Mouse (Mus musculus) thymus, postnatal 10 days (tissue): Measurements from ENCODE around the gene Ccdc167.

Experiments
- DNase-seq, 2 experiments: peaks; one replicate each; pipeline ENCODE4 v3.0.0; 2021; ENCODE audit warnings: low spot score in 2 of 2

Gene Ccdc167

DNA sequence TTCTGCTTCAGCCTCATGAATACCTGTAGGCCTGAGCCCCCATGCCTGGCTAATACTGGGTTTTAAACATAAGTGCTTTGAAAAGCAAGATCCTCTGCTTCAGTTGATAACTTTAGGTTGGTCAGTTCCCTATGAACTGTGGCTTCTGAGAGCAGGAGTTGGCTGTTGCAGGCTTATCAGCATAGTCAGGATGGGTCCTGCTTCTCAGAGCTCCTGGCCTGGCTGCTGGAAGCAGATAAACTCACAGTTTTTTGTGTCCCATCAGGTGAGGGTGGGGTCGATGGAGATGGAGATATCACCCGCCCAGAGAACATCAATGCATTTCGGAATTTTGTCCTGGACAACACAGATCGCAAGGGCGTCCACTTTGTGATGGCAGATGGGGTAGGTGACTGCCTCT, 30.1 kb downstream of the Ccdc167 start:
- no peak for DNase-seq

DNA sequence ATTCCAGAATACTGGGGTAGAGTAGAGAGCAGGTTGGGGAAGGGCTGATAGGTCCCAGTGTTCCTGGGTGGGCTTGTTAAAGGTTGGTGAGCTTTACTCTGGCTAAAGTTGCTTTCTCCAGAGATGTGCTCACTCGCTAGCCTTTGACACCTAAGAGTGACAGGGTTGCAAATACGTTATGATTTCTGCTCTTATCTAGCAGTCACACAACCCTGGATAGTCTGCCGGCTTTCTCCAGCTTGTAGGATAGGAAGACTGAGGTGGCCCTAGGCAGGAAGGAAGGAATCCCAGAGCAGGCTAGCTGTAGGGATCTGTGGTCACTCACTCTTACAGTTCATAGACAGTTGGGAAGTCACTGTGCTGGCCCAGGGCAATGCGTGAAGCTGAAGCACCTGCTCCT, 32.6 kb downstream of the Ccdc167 start:
- DNase-seq: no peak

DNA sequence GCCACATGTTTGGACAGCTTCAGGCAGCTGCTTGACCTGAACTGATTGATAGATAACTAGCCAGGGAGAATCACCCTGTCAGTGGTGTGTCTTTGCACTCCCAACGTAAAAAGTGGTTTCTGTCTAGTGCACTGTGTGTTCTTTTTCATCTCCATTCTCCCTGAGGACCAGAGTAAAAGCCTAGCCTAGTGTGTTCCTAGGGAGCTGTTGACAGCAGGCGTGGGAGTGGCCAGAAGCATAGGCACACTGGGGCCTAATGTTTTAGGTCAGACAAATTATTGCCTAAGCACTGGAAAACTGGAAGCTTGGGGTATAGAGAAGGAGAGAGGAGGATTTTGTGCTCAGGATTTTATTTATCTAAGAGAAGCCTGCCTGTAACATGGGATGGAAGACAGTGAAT, 33.7 kb downstream of the Ccdc167 start:
- no peak for DNase-seq

DNA sequence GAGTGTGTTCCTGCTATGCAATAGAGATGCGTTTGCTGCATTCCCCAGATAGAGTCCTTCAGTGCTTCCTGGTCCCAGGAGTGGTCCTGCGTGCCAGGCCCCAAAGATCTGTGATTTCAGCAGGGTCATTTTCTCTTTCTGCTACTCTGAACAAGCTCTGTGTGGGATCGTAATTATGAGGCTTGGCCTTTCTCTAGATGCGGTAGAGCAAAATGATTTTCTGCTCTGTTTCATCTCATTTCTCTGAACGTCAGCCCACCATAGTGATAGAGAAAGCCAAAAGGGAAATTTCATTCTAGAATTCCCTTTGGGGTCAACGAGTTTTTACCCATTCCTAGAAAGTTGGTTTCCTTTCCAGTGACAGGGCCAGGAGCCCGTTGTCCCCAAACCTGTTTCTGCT, 34.6 kb downstream of the Ccdc167 start:
- no peak for DNase-seq

DNA sequence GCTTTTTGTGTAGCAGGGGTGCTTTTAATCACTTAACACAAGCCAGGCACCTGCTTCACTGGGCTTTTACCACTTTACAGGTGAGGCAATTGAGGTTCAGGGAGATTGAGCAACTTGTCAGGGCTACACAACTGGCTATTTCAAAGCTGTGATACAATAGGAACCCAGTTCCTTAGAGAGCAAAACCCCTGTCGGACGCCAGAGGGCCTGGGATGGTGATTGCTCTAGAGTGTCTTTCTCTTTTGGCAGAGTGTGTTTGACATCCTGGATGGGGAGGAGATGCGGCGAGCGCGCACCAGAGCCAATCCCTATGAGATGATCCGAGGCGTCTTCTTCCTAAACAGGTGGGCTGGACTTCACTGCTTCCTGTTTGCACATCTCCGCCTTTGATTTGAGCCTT, 35.2 kb downstream of the Ccdc167 start:
- DNase-seq: no peak

DNA sequence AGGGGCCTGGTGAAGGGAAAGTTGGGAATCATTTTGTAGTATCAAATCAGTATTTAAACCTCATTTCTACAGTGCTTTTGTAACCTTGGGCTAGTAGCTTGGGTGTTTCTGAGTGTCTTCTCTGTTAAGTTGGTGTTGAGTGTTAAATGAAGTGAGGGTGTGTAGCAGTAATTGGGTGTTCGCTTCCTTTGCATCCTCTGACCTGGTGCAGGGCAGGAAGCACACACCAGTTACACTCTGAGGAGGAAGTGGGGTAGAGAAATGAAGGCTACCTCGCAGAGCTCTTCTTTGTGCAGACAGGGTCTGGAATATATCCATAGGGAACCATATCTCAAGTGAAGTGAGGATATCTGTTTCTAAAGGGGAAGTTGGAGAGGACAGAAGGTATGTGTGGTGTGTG, 35.9 kb downstream of the Ccdc167 start:
- no peak for DNase-seq

DNA sequence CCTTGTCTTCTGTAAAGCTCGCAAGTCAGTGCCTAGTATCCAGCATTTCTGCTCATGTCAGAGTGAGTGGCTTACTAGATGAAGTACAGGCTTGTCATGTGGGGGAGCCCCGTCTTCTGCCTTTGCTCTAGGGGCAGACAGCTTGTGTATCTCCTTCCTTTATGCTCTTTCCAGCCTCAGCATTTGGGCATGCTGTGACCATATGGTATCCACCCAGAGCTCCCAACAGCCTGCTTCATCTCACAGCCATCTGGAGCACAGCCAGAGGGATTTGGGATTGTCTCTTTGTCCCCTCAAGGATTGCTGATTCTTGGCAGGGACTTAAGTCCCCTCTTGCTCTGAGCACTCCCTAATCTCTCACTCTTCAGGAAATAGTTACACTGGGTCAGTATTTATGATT, 36.7 kb downstream of the Ccdc167 start:
- DNase-seq: no peak

DNA sequence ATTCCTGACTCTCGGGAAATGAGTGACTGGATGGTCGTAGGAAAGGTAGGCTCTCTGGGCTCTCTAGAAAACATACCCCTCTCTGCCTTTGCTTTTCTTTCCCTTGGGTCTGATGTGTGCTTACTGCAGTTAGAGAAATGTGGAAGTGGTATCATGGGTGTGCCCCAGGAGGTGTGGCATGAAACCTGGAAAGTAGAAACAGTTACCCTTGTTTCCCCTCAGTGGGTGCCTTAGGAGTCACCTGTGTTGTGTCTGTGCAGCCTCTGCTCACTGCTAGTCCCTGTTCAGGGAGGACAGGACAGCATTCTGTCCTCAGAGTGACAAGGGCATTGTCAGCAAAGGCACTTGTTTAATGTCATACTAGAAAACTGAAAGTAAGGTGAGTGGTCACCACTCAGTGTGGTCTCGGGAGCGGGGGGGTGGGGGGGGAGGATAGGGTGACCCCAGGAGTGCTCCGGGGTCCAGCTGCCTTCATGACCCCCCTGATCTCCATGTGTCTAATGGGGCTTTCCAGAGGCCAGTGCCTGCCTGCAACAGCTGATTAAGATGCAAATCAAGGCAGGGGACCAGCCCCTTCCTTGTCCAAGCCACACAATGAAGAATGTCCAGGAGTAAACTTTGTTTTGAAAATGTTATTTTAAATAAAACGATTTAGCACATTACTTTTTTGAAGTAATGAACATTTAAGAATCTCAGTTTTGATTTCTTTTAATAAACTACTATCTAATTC, 37.6 kb downstream of the Ccdc167 start:
- DNase-seq: no peak

DNA sequence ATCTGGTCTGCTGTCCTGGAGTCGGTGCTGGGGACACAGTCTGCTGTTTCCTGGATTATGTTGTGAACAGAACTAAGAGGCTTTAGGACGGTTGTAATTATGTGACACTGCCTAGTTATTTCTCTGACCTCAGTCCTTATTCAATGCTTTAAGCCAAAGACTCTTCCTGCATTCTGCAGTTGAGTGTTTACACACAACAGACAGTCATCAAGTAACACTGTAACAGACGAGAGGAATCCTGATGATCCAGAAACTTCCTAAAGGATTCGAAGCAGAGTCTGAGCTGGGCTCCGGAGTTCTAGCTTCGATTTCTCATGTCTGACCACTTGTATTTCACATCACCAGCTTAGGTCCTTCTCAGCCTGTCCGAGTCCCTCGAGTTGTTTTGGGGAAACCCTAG, 38.3 kb downstream of the Ccdc167 start:
- DNase-seq: no peak

DNA sequence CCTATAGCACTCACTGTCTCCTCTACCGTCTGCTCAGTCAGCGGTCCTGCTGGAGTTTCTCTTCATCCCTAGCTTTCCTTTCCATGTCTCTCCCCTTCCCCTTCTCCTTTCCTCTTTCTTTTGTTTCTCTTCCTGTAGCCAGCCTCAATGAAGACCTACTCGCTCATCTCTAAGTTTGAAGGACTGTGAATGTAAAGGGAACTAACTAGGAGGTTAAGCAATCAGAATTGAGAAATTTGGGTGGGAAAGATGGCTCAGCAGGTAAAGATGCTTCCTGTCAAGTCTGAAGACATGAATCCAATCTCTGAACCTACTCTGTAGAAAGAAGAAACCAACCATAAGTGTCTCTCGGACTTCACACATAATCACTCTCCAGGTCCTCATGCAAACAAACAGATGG, 43.5 kb downstream of the Ccdc167 start:
- no peak for DNase-seq

DNA sequence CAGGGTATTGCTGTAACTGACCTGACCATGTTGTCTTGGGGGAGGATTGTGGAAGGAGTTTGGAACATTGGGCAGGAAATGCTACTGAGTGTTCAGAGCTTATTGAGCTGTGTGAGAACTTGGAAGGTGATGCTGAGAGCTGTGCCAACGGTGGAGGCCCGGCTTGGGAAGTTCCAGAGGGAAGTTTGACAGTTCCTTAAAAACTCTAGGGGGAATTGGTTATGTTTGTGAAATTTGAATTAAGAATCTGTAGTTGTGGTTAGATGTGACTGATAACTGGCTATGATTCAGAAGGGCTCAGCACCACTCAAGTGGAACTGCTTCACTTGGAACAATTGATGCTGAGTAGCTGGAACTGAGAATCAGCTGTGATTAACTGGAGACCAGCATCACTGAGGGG, 45.8 kb downstream of the Ccdc167 start:
- DNase-seq: no peak

DNA sequence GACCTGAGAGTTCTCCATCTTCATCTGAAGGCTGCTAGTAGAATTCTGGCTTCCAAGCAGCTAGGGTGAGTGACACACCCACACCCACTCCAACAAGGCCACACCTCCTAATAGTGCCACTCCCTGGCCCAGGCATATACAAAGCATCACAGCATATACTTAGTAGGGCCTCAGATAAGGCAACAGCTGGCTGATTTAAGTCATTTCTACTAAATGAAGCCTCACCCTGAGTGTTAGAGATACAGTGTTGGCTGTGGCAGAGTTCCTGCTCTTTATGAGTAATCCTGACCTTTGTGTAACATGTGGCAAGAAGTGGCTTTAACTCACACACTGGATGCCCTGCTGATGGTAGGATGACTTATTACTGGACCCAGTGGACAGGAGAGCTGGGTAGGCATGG, 46.9 kb downstream of the Ccdc167 start:
- DNase-seq: no peak

DNA sequence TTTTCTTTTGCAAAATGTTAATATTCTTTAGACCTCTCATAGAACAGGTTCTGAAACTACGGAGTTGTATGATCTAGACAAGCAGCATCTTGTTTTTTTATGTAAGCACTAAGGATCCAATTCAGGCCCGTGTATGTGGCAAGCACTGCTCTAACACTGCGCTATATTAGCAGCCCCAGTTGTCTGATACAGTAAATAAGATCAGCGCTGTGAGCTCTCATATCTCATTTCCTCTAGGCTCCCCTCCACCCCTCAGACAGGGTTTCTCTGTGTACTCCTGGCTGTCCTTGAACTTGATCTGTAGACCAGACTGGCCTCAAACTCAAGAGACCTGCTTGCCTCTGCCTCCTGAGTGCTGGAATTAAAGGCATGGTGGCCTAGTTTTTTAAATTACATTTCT, 47.8 kb downstream of the Ccdc167 start:
- DNase-seq: no peak

DNA sequence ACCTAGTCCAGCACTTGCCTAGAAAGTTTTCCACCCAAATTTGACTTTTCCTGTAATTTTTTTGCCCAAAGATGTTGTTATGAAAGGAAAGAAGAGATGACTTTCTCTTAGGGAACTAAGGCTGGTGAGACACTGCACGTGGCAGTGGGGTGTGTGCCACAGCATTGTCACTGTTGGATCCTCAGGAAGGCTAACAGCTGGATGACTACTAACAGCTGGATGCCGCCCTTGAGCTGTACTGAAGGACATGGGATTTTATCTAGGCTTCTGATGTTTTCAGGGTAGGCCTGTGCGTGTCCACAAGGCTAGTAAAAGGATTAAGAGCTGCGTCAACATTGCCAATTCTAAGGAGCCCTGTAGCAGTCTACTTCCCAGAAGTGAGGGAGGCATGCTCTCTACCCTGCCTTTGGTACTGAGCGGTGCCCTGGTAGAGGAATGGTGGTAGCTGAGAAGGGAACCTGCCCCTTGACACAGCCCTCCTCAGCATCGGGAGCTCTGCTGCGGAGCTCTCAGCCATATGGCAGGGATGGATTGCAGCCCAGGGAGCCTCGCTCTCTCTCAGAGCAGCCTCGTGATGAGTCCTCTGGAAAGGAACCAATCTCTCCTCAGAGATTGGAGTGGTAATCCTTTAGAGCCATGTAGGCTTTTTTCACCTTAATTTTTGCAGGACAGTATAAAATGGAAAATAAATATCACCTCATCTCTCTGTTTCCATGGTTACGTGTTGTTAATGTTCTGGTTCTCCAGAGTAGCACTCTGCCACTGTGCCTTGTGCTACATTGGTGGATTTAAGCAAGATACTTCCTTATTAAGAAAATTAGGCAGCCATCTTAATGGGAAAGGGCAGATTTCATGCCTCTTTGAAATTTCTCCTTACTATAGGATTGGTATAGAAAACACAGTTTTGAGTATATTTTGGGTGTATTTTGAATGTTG, 48.5 kb downstream of the Ccdc167 start:
- no peak for DNase-seq

DNA sequence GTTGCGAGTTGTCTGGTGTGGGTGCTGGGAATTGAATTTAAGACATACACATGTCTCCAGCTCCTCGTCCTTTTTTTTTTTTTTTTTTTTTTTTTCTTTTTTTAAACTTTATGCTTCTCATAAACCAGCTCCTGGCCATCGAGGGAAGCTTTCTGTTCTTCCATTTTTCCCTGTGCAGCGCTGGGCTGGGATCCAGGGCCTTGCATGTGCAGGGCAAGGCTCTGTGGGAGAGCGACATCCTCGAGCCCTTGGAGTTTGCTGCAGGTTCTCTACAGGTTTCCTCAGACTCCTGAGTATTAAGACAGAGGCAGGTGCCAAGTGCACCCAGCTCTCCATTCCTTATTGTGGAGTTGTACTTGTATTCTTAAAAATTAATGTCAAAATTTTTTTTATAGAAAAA, 54.7 kb downstream of the Ccdc167 start:
- no peak for DNase-seq

DNA sequence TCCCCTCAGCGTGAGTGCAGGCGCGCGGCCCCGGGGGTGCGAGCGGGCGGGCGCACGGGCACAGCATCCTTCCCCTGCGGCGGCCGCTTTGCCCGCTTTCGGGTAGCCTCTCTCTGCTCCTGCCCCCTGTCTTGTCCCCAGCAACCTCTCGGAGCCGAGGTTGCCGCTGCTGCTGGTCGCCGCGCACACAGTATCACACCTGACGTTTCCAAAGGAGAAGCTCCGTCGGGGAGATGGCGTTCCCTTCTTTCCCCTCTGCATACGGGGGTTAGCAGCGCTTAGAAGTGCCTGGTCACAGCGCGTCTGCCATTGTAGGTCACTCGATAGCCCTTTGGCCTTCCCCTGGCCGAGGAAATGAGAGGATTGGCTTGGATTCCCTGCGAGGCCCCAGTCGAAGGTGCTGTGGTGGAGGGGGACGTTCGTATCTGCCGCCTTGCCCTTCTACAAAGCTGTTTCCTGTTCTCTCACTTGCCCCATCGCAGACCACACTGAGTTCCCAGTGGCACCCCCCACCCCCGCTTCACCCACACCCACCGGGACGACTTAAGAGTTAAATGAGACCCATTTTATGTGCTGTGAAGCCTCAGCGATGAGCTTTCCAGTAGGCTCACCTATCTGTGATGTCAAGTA, 56.0 kb downstream of the Ccdc167 start:
- peak; percentile 32 to 34 for DNase-seq

DNA sequence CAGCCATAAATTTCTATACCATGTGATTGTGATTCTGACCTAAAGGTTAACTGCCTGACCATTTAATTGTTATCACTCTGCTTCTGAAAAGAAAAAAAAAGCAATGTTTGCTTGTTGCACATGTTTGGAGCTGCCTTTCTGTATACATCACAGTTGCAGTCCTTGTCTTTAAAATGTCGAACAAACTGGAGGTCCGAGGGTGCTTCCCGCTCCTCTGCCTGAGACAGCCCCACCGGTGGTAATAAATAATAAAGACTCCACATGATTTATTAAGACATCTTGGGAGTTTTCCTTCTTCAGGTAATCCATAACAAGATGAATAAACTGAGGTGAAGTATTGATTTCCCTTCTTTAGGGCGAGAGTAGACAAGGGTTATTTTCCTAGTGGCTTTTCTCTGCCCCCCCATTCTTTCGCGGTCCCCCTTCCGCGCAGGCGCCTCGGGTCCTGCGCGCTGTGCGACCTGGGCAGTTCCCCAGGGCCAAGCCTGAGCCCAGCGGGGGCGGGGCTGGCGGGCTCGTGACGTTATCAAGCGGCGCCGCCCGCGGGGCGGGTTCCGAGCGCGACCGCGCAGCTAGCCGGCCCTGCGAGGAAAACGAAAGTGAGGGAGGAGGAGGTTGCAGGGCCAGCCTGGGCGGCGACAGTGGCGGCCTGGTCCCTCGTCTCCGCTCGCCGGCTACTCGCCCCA, 56.6 kb downstream of the Ccdc167 start, which contains the start of gene Cmtr1:
Cmtr1 (plus strand) TSS at position 520 of the 686 bp plus-strand sequence.
- DNase-seq: peak; percentile 85 to 92

DNA sequence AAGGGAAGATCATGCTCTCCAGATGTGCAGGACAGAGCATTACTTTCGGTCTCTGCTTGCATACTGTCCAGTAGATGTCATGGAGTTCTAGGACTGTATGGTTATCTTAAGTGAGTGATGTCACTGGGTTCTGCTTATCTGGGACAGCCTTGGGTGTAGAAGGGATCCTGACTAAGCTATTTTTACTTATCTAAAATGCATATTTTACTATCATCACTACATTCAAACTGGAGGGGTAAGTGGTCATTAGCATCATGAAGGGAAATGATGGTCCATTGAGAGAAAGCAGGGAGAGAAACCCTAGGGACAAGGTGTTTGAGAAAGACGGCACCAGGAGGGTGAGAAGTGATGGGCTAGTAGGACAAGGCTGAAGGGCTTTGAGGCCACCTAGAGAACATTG, 58.6 kb downstream of the Ccdc167 start:
- DNase-seq: no peak

DNA sequence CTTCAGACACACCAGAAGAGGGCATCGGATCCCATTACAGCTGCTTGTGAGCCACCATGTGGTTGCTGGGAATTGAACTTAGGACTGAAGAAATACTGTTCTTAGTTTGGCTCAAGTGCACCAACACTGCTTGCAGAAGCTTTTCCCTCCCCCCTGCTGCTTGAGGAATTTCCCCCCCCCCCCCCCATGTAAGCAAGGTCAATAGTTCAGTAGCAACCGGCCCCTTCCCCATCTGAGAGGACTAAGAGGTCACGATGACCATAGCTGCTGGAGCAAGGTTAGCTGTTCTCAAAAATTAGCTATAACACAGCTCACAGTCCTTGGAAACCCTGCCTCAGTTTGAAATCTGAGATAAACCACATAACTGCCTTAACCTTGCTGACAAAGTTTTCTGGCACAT, 74.6 kb downstream of the Ccdc167 start:
- no peak for DNase-seq

DNA sequence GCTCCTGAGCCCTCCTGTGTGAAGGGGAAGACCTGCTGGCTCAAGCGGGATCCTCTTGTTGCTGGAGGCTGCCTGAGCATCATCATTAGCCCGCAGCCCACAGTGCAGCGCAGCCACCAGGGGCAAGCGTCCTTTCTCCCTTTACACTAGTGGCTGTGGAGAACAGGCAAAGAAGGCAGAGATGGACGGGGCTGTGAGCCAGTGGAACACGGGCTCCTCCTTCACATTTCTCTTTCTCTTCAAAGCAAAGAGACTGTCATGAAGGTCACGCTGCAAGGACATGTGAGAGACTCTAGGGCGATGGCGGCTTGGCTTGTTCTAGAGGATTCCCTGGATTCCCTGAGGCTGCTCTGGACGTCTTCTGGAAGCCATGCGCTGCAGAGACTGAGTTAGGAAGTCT, 75.9 kb downstream of the Ccdc167 start:
- DNase-seq: no peak

DNA sequence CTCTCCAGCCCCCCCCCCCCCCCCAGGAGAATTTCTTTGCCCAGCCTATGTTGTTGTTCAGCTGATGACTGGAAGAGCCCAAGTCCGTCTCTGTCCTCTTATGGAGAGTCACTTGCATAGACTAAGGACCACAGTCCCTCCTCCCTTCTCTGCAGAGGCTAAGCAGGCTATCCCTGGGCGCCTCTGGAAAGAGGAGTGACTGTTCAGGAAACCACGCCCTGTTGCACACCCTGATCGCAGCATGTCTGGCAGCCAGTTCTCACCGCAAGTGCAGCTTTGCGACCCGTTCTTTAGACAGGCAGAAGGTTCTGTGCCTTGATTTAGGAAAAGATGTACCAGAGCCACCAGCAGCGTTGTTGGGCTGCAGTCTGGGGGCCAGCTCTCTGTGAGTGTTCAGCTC, 78.9 kb downstream of the Ccdc167 start:
- DNase-seq: no peak

DNA sequence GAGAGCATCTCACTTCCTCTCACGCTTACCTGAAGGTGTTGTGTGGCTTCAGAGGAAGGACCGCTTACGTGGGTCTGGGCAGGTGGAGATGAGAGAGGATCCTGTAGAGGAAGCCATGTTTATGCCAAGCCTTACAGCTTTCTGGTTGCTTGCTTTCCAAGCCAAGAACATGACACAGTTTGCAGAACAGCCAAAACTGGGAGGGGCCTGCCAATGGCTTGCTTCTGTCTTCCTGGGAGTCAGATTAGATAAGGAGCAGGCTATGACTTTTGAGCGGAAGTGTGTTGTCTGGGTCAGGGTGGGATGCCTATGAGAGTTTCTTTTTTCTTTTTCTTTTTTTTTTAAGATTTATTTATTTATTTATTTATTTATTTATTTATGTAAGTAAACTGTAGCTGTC, 79.5 kb downstream of the Ccdc167 start:
- DNase-seq: no peak
